Mouse (Mus musculus) myocyte (in vitro differentiated cells): ENCODE data around the gene Dennd1a. TPM values are rescaled to one million over a fixed set of nuclear protein-coding genes. Genes with fewer than 3 reads are reported as not detected.

Source experiments
- H3K27me3 ChIP-seq: one replicate; pipeline ENCODE4 v1.6.1; 2011; ENCODE audit not compliant: control insufficient read depth, insufficient read depth, insufficient read length
- H3K36me3 ChIP-seq: one replicate; pipeline ENCODE4 v1.6.1; 2011; ENCODE audit not compliant: control insufficient read depth, insufficient read depth
- H3K4me2 ChIP-seq: one replicate; pipeline ENCODE4 v1.6.1; 2011; ENCODE audit warnings: low read depth, control low read depth
- H3K4me3 ChIP-seq: one replicate; pipeline ENCODE4 v1.5.1; 2011; ENCODE audit warnings: mild to moderate bottlenecking, control low read depth, moderate library complexity
- H3K79me2 ChIP-seq: one replicate; pipeline ENCODE4 v1.6.1; 2011; ENCODE audit not compliant: control insufficient read depth, insufficient read depth
- H3ac ChIP-seq: one replicate; pipeline ENCODE4 v1.6.1; 2011; ENCODE audit not compliant: control insufficient read depth, insufficient read length
- CEBPB ChIP-seq: IDR thresholded peaks from 2 replicates; pipeline ENCODE4 v1.6.1; 2011; ENCODE audit warnings: mild to moderate bottlenecking, moderate library complexity; ENCODE audit not compliant: poor library complexity, insufficient read depth, severe bottlenecking
- E2F4 ChIP-seq: IDR thresholded peaks from one replicate; pipeline ENCODE4 v1.6.1; 2011; ENCODE audit warnings: mild to moderate bottlenecking, control low read depth, moderate library complexity; ENCODE audit not compliant: insufficient read depth
- MAX ChIP-seq: IDR thresholded peaks from one replicate; pipeline ENCODE4 v1.6.1; 2011; ENCODE audit warnings: low read depth, mild to moderate bottlenecking, control low read depth
- MYOD1 ChIP-seq, 3 experiments: IDR thresholded peaks; one replicate each; pipeline ENCODE4 v1.6.1; 2011; ENCODE audit warnings: control low read depth in 2 of 3, low read depth in 2 of 3, mild to moderate bottlenecking in 2 of 3, moderate library complexity in 1 of 3; ENCODE audit not compliant: insufficient read length in 2 of 3, control insufficient read depth in 1 of 3
- MYOG ChIP-seq, 3 experiments: IDR thresholded peaks; one replicate each; pipeline ENCODE4 v1.6.1; 2011; ENCODE audit warnings: control low read depth in 2 of 3, low read depth in 2 of 3, mild to moderate bottlenecking in 2 of 3; ENCODE audit not compliant: insufficient read length in 2 of 3, control insufficient read depth in 1 of 3, insufficient read depth in 1 of 3
- POLR2A ChIP-seq: IDR thresholded peaks from one replicate; pipeline ENCODE4 v1.6.1; 2011; ENCODE audit warnings: low read depth, mild to moderate bottlenecking, control low read depth, moderate library complexity; ENCODE audit not compliant: insufficient read length
- POLR2AphosphoS2 ChIP-seq: IDR thresholded peaks from one replicate; pipeline ENCODE4 v1.6.1; 2011; ENCODE audit warnings: low read depth, control low read depth; ENCODE audit not compliant: insufficient read length
- REST ChIP-seq: IDR thresholded peaks from one replicate; pipeline ENCODE4 v1.6.1; 2011; ENCODE audit warnings: mild to moderate bottlenecking, control low read depth, moderate library complexity; ENCODE audit not compliant: insufficient read depth, insufficient read length
- SRF ChIP-seq: IDR thresholded peaks from one replicate; pipeline ENCODE4 v1.6.1; 2011; ENCODE audit warnings: low read depth; ENCODE audit not compliant: control insufficient read depth, insufficient read length
- TCF12 ChIP-seq: IDR thresholded peaks from one replicate; pipeline ENCODE4 v1.6.1; 2011; ENCODE audit warnings: mild to moderate bottlenecking, control low read depth; ENCODE audit not compliant: poor library complexity, insufficient read depth, severe bottlenecking
- TCF3 ChIP-seq: IDR thresholded peaks from one replicate; pipeline ENCODE4 v1.6.1; 2011; ENCODE audit warnings: low read depth, control low read depth; ENCODE audit not compliant: insufficient read length
- USF1 ChIP-seq: IDR thresholded peaks from one replicate; pipeline ENCODE4 v1.6.1; 2011; ENCODE audit warnings: low read depth, mild to moderate bottlenecking, control low read depth, moderate library complexity
- polyA plus RNA-seq: library from polyadenylated mRNA; unstranded; fragments of >200 nt; fragmentation: generic; extraction: Trizol; gene quantifications from one replicate; pipeline ENCODE4 v1.2.1, GENCODE M21; 2012; ENCODE audit warnings: missing spikeins

Gene Dennd1a
- polyA plus RNA-seq, 1 experiment = 11.3 TPM

DNA sequence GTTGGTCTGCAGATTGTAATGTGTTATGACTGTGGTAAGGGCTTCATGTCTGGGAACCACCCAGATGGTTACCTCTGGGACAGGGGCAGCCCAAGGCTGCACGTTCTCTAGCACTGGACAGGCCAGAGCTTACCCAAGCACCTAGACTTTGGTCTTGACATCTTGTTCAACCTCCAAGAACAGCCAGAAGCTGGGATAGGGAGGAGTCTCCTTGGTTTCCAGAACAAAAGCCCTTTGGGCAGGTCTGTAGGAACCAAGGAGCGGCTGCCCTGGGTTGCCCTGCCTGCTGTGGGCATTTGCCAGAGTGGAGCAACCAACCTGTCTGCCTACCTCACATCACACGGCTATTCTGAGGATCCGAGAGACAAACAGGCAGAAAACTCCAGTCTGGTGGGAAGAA lies 490.1 kb downstream of the Dennd1a start:
- H3K79me2 ChIP-seq = no peaks in the 10 kb centered on the region
- no peaks in the 10 kb centered on the region for H3K27me3 ChIP-seq
- TF ChIP-seq E2F4 (no peak), POLR2A (no peak), MYOG (IDR thresholded peaks at IDR 0.05; ENCODE audit: control insufficient read depth in 1 of 3, insufficient read depth in 1 of 3, insufficient read length in 2 of 3, low read depth in 2 of 3) (no peak), REST (no peak), MYOD1 (IDR thresholded peaks at IDR 0.05; ENCODE audit: control insufficient read depth in 1 of 3, insufficient read length in 2 of 3, low read depth in 2 of 3) (no peak), TCF3 (no peak), SRF (no peak), USF1 (no peak), TCF12 (no peak), CEBPB (no peak), MAX (no peak), POLR2AphosphoS2 (no peak)
- H3ac ChIP-seq = no peak overlapping the region
- H3K4me2 ChIP-seq = no peak overlapping the region
- no peak overlapping the region for H3K4me3 ChIP-seq
- no peaks in the 10 kb centered on the region for H3K36me3 ChIP-seq

- Histone ChIP-seq H3K27me3 (no peaks in the 10 kb centered on the region), H3ac (no peak overlapping the region), H3K79me2 (no peaks in the 10 kb centered on the region), H3K4me3 (no peak overlapping the region), H3K36me3 (no peaks in the 10 kb centered on the region), H3K4me2 (no peak overlapping the region)
- TF ChIP-seq MYOD1 (IDR thresholded peaks at IDR 0.05; ENCODE audit: control insufficient read depth in 1 of 3, insufficient read length in 2 of 3, low read depth in 2 of 3) (no peak), POLR2AphosphoS2 (no peak), POLR2A (no peak), MYOG (IDR thresholded peaks at IDR 0.05; ENCODE audit: control insufficient read depth in 1 of 3, insufficient read depth in 1 of 3, insufficient read length in 2 of 3, low read depth in 2 of 3) (no peak), E2F4 (no peak), REST (no peak), SRF (no peak), USF1 (no peak), MAX (no peak), TCF12 (no peak), CEBPB (no peak), TCF3 (no peak)
These were observed 491.2 kb downstream of the Dennd1a start for GRCm38 (mm10) chr2:37796021-37796420.

GRCm38 (mm10) chr2:37791340-37791739 lies 495.9 kb downstream of the Dennd1a start:
- H3K4me3 ChIP-seq = no peak overlapping the region
- TF ChIP-seq CEBPB (no peak), TCF12 (no peak), REST (no peak), E2F4 (no peak), TCF3 (no peak), POLR2A (no peak), SRF (no peak), MYOG (IDR thresholded peaks at IDR 0.05; ENCODE audit: control insufficient read depth in 1 of 3, insufficient read depth in 1 of 3, insufficient read length in 2 of 3, low read depth in 2 of 3) (no peak), USF1 (no peak), MAX (no peak), POLR2AphosphoS2 (no peak)
- H3ac ChIP-seq = no peak overlapping the region
- H3K4me2 ChIP-seq = no peak overlapping the region
- no peaks in the 10 kb centered on the region for H3K79me2 ChIP-seq
- H3K27me3 ChIP-seq = peaks cover 4% of the 10 kb centered on the region
- H3K36me3 ChIP-seq = no peaks in the 10 kb centered on the region

- Histone ChIP-seq H3K27me3 (peaks cover 5% of the 10 kb centered on the region), H3ac (no peak overlapping the region), H3K79me2 (no peaks in the 10 kb centered on the region), H3K36me3 (no peaks in the 10 kb centered on the region), H3K4me2 (no peak overlapping the region), H3K4me3 (no peak overlapping the region)
- TF ChIP-seq TCF12 = no peak
- TF ChIP-seq MYOG (IDR thresholded peaks at IDR 0.05; ENCODE audit: control insufficient read depth in 1 of 3, insufficient read depth in 1 of 3, insufficient read length in 2 of 3, low read depth in 2 of 3) = no peak
- TF ChIP-seq MYOD1 (IDR thresholded peaks at IDR 0.05; ENCODE audit: control insufficient read depth in 1 of 3, insufficient read length in 2 of 3, low read depth in 2 of 3) = no peak
These were observed 496.5 kb downstream of the Dennd1a start for GRCm38 (mm10) chr2:37790738-37791137.

GRCm38 (mm10) chr2:37789995-37790394 lies 497.2 kb downstream of the Dennd1a start:
- no peaks in the 10 kb centered on the region for H3K36me3 ChIP-seq
- TF ChIP-seq POLR2AphosphoS2 (no peak), MYOD1 (IDR thresholded peaks at IDR 0.05; ENCODE audit: control insufficient read depth in 1 of 3, insufficient read length in 2 of 3, low read depth in 2 of 3) (no peak), MAX (no peak), SRF (no peak), CEBPB (no peak), REST (no peak), POLR2A (no peak), E2F4 (no peak), MYOG (IDR thresholded peaks at IDR 0.05; ENCODE audit: control insufficient read depth in 1 of 3, insufficient read depth in 1 of 3, insufficient read length in 2 of 3, low read depth in 2 of 3) (no peak), USF1 (no peak), TCF3 (no peak), TCF12 (no peak)
- H3K79me2 ChIP-seq = no peaks in the 10 kb centered on the region
- H3K4me2 ChIP-seq = no peak overlapping the region
- no peak overlapping the region for H3K4me3 ChIP-seq
- no peak overlapping the region for H3ac ChIP-seq
- H3K27me3 ChIP-seq = peaks cover 5% of the 10 kb centered on the region
